Mouse (Mus musculus) MEL (cell line): ENCODE measurements around the gene Olfr1152. TPM values are rescaled to one million over a fixed set of nuclear protein-coding genes. Genes with fewer than 3 reads are reported as not detected.

ENCODE experiments used
- DNase-seq: peaks from one replicate; pipeline ENCODE4 v3.0.0; 2011; ENCODE audit warnings: low read depth, low spot score
- H3K27ac ChIP-seq: 2 replicates; pipeline ENCODE4 v1.5.1; 2012; ENCODE audit warnings: low read depth, mild to moderate bottlenecking, control low read depth, low read length, moderate library complexity; ENCODE audit not compliant: control insufficient read depth
- H3K27me3 ChIP-seq, 2 experiments: fragments of 150-350 bp in 1 of 2; sonication (generic) in 1 of 2; 2 replicates each; pipeline ENCODE4 v1.6.1; 2012; ENCODE audit warnings: low read length in 2 of 2, mild to moderate bottlenecking in 2 of 2, improper control_type of control experiment in 1 of 2, moderate library complexity in 1 of 2; ENCODE audit not compliant: insufficient read depth in 2 of 2, control insufficient read depth in 1 of 2
- H3K36me3 ChIP-seq, 2 experiments: 2 replicates each; pipeline ENCODE4 v1.6.1; 2012 to 2014; ENCODE audit warnings: low read length in 2 of 2, improper control_type of control experiment in 1 of 2, inconsistent platforms in 1 of 2, mild to moderate bottlenecking in 1 of 2; ENCODE audit not compliant: insufficient read depth in 2 of 2, control insufficient read depth in 1 of 2
- H3K4me1 ChIP-seq, 2 experiments: fragments of 150-350 bp in 1 of 2; sonication (generic) in 1 of 2; 2 replicates each; pipeline ENCODE4 v1.6.1; 2012; ENCODE audit warnings: low read length in 2 of 2, improper control_type of control experiment in 1 of 2, mild to moderate bottlenecking in 1 of 2; ENCODE audit not compliant: insufficient read depth in 2 of 2, control insufficient read depth in 1 of 2
- H3K4me3 ChIP-seq, 2 experiments: fragments of 150-350 bp in 1 of 2; sonication (generic) in 1 of 2; 2 replicates each; pipeline ENCODE4 v1.5.1; 2012; ENCODE audit warnings: low read depth in 2 of 2, low read length in 2 of 2, mild to moderate bottlenecking in 2 of 2, moderate library complexity in 2 of 2, control low read depth in 1 of 2, improper control_type of control experiment in 1 of 2; ENCODE audit not compliant: control insufficient read depth in 1 of 2, insufficient read depth in 1 of 2
- H3K79me2 ChIP-seq: 2 replicates; pipeline ENCODE4 v1.6.1; 2012; ENCODE audit warnings: mild to moderate bottlenecking, low read length, moderate library complexity; ENCODE audit not compliant: control insufficient read depth, poor library complexity, insufficient read depth
- H3K9ac ChIP-seq: 2 replicates; pipeline ENCODE4 v1.6.1; 2012; ENCODE audit warnings: low read depth, mild to moderate bottlenecking, control low read depth, low read length, moderate library complexity; ENCODE audit not compliant: control insufficient read depth, poor library complexity, severe bottlenecking
- H3K9me3 ChIP-seq: fragments of 150-350 bp; sonication (generic); replicated peaks from 2 replicates; pipeline ENCODE4 v1.6.1; 2012; ENCODE audit warnings: mild to moderate bottlenecking, low read length, improper control_type of control experiment, moderate library complexity; ENCODE audit not compliant: insufficient read depth
- CTCF ChIP-seq, 3 experiments: IDR thresholded peaks in 2 of 3; conservative IDR thresholded peaks in 1 of 3; 2 replicates each; pipeline ENCODE4 v1.5.1; 2011 to 2012; ENCODE audit warnings: low read length in 3 of 3, low read depth in 2 of 3, mild to moderate bottlenecking in 2 of 3, improper control_type of control experiment in 1 of 3, inconsistent platforms in 1 of 3, mixed read lengths in 1 of 3, moderate library complexity in 1 of 3; ENCODE audit not compliant: control insufficient read depth in 1 of 3, insufficient read depth in 1 of 3, poor library complexity in 1 of 3, severe bottlenecking in 1 of 3
- E2F4 ChIP-seq: IDR thresholded peaks from 2 replicates; pipeline ENCODE4 v1.6.1; 2011; ENCODE audit warnings: low read depth, low read length, improper control_type of control experiment, borderline replicate concordance
- ELF1 ChIP-seq: IDR thresholded peaks from 2 replicates; pipeline ENCODE4 v1.6.1; 2014; ENCODE audit warnings: low read depth, mild to moderate bottlenecking, inconsistent platforms, low read length, improper control_type of control experiment, moderate library complexity
- EP300 ChIP-seq, 2 experiments: IDR thresholded peaks; 2 replicates each; pipeline ENCODE4 v1.6.1; 2011; ENCODE audit warnings: improper control_type of control experiment in 2 of 2, low read length in 2 of 2, low read depth in 1 of 2, mild to moderate bottlenecking in 1 of 2
- MAX ChIP-seq: IDR thresholded peaks from 2 replicates; pipeline ENCODE4 v1.6.1; 2011; ENCODE audit warnings: low read length, improper control_type of control experiment
- MAZ ChIP-seq: IDR thresholded peaks from 2 replicates; pipeline ENCODE4 v1.6.1; 2012; ENCODE audit warnings: low read depth, mild to moderate bottlenecking, inconsistent platforms, low read length, improper control_type of control experiment
- MEF2A ChIP-seq: IDR thresholded peaks from 2 replicates; pipeline ENCODE4 v1.6.1; 2014; ENCODE audit warnings: low read depth, mild to moderate bottlenecking, inconsistent platforms, low read length, improper control_type of control experiment; ENCODE audit not compliant: poor library complexity, insufficient replicate concordance, severe bottlenecking; ENCODE audit errors: extremely low read depth
- MXI1 ChIP-seq: IDR thresholded peaks from 2 replicates; pipeline ENCODE4 v1.6.1; 2011; ENCODE audit warnings: mild to moderate bottlenecking, low read depth, low read length, improper control_type of control experiment
- NELFE ChIP-seq: IDR thresholded peaks from 2 replicates; pipeline ENCODE4 v1.6.1; 2011; ENCODE audit warnings: low read depth, low read length, improper control_type of control experiment
- POLR2AphosphoS2 ChIP-seq: IDR thresholded peaks from 2 replicates; pipeline ENCODE4 v1.6.1; 2011; ENCODE audit warnings: low read length, improper control_type of control experiment
- POLR2AphosphoS5 ChIP-seq: IDR thresholded peaks from 2 replicates; pipeline ENCODE4 v1.6.1; 2012; ENCODE audit warnings: low read depth, borderline replicate concordance, mild to moderate bottlenecking, inconsistent platforms, low read length, moderate library complexity, mixed read lengths
- RAD21 ChIP-seq: IDR thresholded peaks from 2 replicates; pipeline ENCODE4 v1.6.1; 2011; ENCODE audit warnings: mild to moderate bottlenecking, low read depth, low read length, improper control_type of control experiment
- RCOR1 ChIP-seq: IDR thresholded peaks from 2 replicates; pipeline ENCODE4 v1.6.1; 2012; ENCODE audit warnings: low read depth, mild to moderate bottlenecking, inconsistent platforms, low read length, improper control_type of control experiment
- SIN3A ChIP-seq: IDR thresholded peaks from 2 replicates; pipeline ENCODE4 v1.6.1; 2012; ENCODE audit warnings: low read length, improper control_type of control experiment, inconsistent platforms
- SMC3 ChIP-seq: IDR thresholded peaks from 2 replicates; pipeline ENCODE4 v1.6.1; 2011; ENCODE audit warnings: low read depth, low read length, improper control_type of control experiment
- TAL1 ChIP-seq: IDR thresholded peaks from 2 replicates; pipeline ENCODE4 v1.6.1; 2012; ENCODE audit warnings: mild to moderate bottlenecking, inconsistent platforms, low read length, moderate library complexity, mixed read lengths
- TCF12 ChIP-seq: IDR thresholded peaks from 2 replicates; pipeline ENCODE4 v1.6.1; 2014; ENCODE audit warnings: low read depth, mild to moderate bottlenecking, inconsistent platforms, low read length, improper control_type of control experiment, moderate library complexity
- UBTF ChIP-seq: IDR thresholded peaks from 2 replicates; pipeline ENCODE4 v1.6.1; 2012; ENCODE audit warnings: low read depth, mild to moderate bottlenecking, inconsistent platforms, low read length, improper control_type of control experiment, moderate library complexity, borderline replicate concordance; ENCODE audit not compliant: insufficient read depth
- ZC3H11A ChIP-seq: IDR thresholded peaks from 2 replicates; pipeline ENCODE4 v1.6.1; 2012; ENCODE audit warnings: low read depth, mild to moderate bottlenecking, inconsistent platforms, low read length, improper control_type of control experiment
- ZMIZ1 ChIP-seq: IDR thresholded peaks from 2 replicates; pipeline ENCODE4 v1.6.1; 2012; ENCODE audit warnings: low read depth, mild to moderate bottlenecking, inconsistent platforms, low read length, improper control_type of control experiment, moderate library complexity
- ZNF384 ChIP-seq: IDR thresholded peaks from 2 replicates; pipeline ENCODE4 v1.6.1; 2012; ENCODE audit warnings: low read depth, mild to moderate bottlenecking, inconsistent platforms, low read length, improper control_type of control experiment
- polyA plus RNA-seq, 2 experiments: library from polyadenylated mRNA; stranded (reverse) in 1 of 2; unstranded in 1 of 2; fragments of >175 nt in 1 of 2; fragments of >200 nt in 1 of 2; gene quantifications; 2 replicates each; pipeline versions ENCODE4 v1.2.1 to v1.2.4; 2012; ENCODE audit warnings: low replicate concordance in 2 of 2, low read depth in 1 of 2; ENCODE audit not compliant: insufficient read length in 2 of 2, insufficient read depth in 1 of 2, missing spikeins in 1 of 2
- total RNA-seq: library from RNA; depleted of rRNA; stranded (reverse); fragments of 300-350 nt; gene quantifications from 2 replicates; pipeline ENCODE4 v1.2.3, GENCODE M21; 2012; rRNA removed

Olfr1152 gene
- not detected in 2 replicates for total RNA-seq
- polyA plus RNA-seq, result under 1 TPM in 1 of 2 experiments, not detected in 1; 0.01 TPM

DNA sequence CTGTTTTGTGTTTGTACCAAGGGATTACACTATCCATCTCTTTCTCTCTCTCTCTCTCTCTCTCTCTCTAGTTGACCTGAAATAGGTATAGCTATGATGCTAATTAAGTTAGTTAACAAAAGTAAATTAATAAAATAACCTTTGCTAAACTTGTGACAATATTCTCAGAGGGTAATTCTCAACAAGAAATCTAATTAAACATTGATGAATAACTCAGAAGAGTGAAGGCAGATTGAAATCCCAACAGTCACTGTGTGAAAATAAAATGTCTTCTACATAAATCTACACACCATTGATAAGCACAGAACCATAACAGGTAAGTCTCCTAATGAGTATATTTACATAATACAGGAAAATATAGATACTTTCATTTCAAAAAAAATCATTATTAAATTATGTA is at the start of gene Olfr1152:
Gene Olfr1152 (plus strand): TSS at position 301 of the 400 bp plus-strand sequence.
- Histone ChIP-seq H3K79me2 (no peaks in the 10 kb centered on the region), H3K9me3 (no peaks in the 10 kb centered on the region), H3K9ac (no peak within 1 kb of the TSS), H3K27me3 (no peaks in the 10 kb centered on the region), H3K36me3 (no peaks in the 10 kb centered on the region), H3K4me3 (no peak within 1 kb of the TSS), H3K27ac (no peak within 1 kb of the TSS), H3K4me1 (no peaks in the 10 kb centered on the region)
- DNase-seq, result no peak
- TF ChIP-seq SIN3A (no peak), MAZ (no peak), ZMIZ1 (no peak), ELF1 (no peak), RCOR1 (no peak), MAX (no peak), ZNF384 (no peak)

DNA sequence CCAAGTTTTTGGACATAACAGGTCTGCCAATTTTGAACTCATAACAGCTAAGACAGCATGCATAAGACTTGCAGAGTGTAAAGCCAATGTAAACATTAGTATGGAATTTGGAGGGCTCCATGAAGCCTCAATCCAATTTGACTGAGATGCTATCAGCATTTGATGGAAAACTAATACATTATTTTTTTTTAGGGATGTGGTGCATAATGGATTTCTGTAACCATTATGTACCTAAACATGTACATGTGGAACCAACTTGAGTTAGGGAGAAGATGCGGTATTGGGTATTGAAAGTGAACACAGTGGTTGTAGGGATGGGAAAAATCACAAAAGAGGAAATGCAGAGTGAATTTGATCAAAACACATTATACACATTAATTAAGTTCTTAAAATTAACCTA is 36.1 kb upstream of the Olfr1152 start, which contains the start of gene Olfr1148:
Gene Olfr1148 (plus strand): TSS at position 301 of the 400 bp plus-strand sequence.
- Histone ChIP-seq H3K4me3 (no peak within 1 kb of the TSS), H3K9me3 (no peaks in the 10 kb centered on the region), H3K79me2 (no peaks in the 10 kb centered on the region), H3K4me1 (no peaks in the 10 kb centered on the region), H3K36me3 (no peaks in the 10 kb centered on the region), H3K27ac (no peak within 1 kb of the TSS), H3K27me3 (no peaks in the 10 kb centered on the region), H3K9ac (no peak within 1 kb of the TSS)
- TF ChIP-seq NELFE, result no peak
- TF ChIP-seq EP300 (IDR thresholded peaks at IDR 0.05; ENCODE audit: low read depth in 1 of 2, low read length in 2 of 2), result no peak
- no peak for TF ChIP-seq MAZ
- TF ChIP-seq ELF1, result no peak
- no peak for TF ChIP-seq RAD21
- TF ChIP-seq MXI1, result no peak
- no peak for TF ChIP-seq TAL1
- TF ChIP-seq ZC3H11A, result no peak
- TF ChIP-seq TCF12, result no peak
- TF ChIP-seq MEF2A, result no peak
- TF ChIP-seq CTCF (IDR thresholded peaks at IDR 0.05 in 2 of 3, conservative IDR thresholded peaks at IDR 0.05 in 1 of 3; ENCODE audit: control insufficient read depth in 1 of 3, insufficient read depth in 1 of 3, low read depth in 2 of 3, low read length in 3 of 3, poor library complexity in 1 of 3, severe bottlenecking in 1 of 3), result no peak
- no peak for TF ChIP-seq SMC3
- TF ChIP-seq POLR2AphosphoS2, result no peak
- no peak for TF ChIP-seq UBTF
- TF ChIP-seq POLR2AphosphoS5, result no peak
- TF ChIP-seq E2F4, result no peak
- TF ChIP-seq ZNF384, result no peak
- TF ChIP-seq SIN3A, result no peak
- TF ChIP-seq RCOR1, result no peak
- no peak for DNase-seq
